Mouse (Mus musculus): ENCODE results near the gene Gm21974. TPM values are rescaled to one million over a fixed set of nuclear protein-coding genes. Genes with fewer than 3 reads are reported as not detected.
A peak's percentile ranks its signal among the peaks of the same experiment; 100 is the strongest.

The Gm21974 gene
- polyA plus RNA-seq, 1 experiment from 2014 or later = not detected

DNA sequence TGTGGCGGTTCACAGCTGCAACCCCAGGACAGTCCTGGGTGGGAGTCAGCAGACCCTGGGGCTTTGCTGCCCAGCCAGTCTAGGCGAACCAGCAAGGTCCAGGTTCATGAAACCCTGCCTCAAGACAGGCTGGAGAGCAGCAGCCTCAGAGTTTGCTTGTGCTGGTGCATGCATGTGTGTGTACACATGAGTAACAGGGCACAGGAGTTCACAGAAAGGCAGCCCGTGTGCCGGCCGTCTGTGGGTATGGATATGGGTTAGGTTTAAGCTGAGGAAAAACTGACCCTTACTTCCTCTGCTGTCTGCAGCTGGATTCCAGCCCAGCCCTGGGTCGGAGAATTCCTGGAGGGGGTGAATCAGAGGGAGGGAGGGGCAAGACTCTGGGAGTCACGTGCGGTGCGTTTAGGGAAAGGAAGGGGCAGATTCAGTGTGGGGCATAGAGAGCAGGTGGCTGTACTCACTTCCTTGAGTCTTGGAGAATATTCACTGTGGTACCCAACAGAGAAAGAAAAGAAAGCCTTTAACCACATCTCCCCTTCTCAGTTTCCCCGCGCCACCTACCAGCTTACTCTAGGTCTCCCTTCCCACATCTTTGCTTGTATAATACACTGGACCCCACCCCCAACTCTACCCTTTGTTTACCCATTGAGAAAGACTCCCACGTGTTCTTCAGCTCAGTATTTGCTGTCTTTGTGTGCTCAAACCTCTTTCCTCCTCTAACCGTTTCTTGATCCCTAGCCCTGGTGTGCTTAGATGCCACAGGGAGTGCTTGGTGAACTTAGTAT is 36.3 kb upstream of the Gm21974 start:
- Histone ChIP-seq H3K36me3 (ENCODE audit: control insufficient read depth, insufficient read depth, low read length) (0 out of 2 replicates have a peak, but pooled peaks cover 2% of the 10 kb centered on the region), H3K9me3 (ENCODE audit: control insufficient read depth, low read length) (no peaks in the 10 kb centered on the region), H3K4me3 (ENCODE audit: low read length) (peak overlapping the region; percentile 3; the same call in 1 of the 2 replicates), H3K27me3 (replicated peaks; ENCODE audit: control insufficient read depth, insufficient read depth, low read length) (no peaks in the 10 kb centered on the region), H3K27ac (ENCODE audit: low read length) (peak overlapping the region; percentile 80), H3K4me1 (ENCODE audit: control insufficient read depth, insufficient read depth, low read length) (peaks cover 51% of the 10 kb centered on the region), H3K9ac (ENCODE audit: low read depth, low read length) (peak overlapping the region; percentile 57), H3K4me2 (ENCODE audit: low read depth, low read length) (peak overlapping the region; percentile 24; the same call in 1 of the 2 replicates)
- 24% methylated on average over 13 of the region's 13 CpGs for WGBS
- peak; percentile 12; the same call in 1 of the 2 replicates for ATAC-seq

DNA sequence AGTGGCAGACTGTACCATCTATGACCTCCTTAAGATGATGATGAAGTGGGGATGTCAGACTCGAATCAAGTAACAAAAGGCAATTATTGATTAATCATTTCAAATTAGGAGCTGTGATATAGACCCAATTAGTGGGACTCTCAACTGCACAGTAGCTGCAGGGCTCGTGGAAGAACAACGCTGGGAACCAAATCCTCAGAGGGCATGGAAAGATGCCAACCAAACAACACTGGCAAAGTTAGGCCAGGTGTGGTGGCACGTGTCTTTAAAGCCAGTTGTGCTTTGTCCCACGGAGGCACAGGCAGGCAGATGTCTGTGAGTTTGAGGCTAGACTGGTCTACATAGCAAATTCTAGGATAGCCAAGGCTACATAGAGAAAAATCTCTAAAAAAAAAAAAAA is 35.4 kb upstream of the Gm21974 start:
- Histone ChIP-seq H3K27me3 (replicated peaks; ENCODE audit: control insufficient read depth, insufficient read depth, low read length) (no peaks in the 10 kb centered on the region), H3K27ac (ENCODE audit: low read length) (peak overlapping the region; percentile 64; the same call in 1 of the 2 replicates), H3K9ac (ENCODE audit: low read depth, low read length) (no peak overlapping the region), H3K9me3 (ENCODE audit: control insufficient read depth, low read length) (no peaks in the 10 kb centered on the region), H3K4me2 (ENCODE audit: low read depth, low read length) (peak overlapping the region; percentile 42), H3K36me3 (ENCODE audit: control insufficient read depth, insufficient read depth, low read length) (0 out of 2 replicates have a peak, but pooled peaks cover 3% of the 10 kb centered on the region), H3K4me1 (ENCODE audit: control insufficient read depth, insufficient read depth, low read length) (peaks cover 47% of the 10 kb centered on the region), H3K4me3 (ENCODE audit: low read length) (no peak overlapping the region)
- 72% methylated on average over 5 of the region's 5 CpGs for WGBS
- ATAC-seq = no peak

- Histone ChIP-seq H3K4me3 (ENCODE audit: low read length) (peak within 1 kb of the TSS; percentile 57), H3K9ac (ENCODE audit: low read depth, low read length) (peak within 1 kb of the TSS; percentile 75), H3K4me2 (ENCODE audit: low read depth, low read length) (peak within 1 kb of the TSS; percentile 42), H3K4me1 (ENCODE audit: control insufficient read depth, insufficient read depth, low read length) (peaks cover 47% of the 10 kb centered on the region), H3K27ac (ENCODE audit: low read length) (peak within 1 kb of the TSS; percentile 83), H3K9me3 (ENCODE audit: control insufficient read depth, low read length) (no peaks in the 10 kb centered on the region), H3K36me3 (ENCODE audit: control insufficient read depth, insufficient read depth, low read length) (0 out of 2 replicates have a peak, but pooled peaks cover 3% of the 10 kb centered on the region), H3K27me3 (replicated peaks; ENCODE audit: control insufficient read depth, insufficient read depth, low read length) (no peaks in the 10 kb centered on the region)
- ATAC-seq = peak; percentile 39
- WGBS = 11% methylated on average over 6 of the region's 6 CpGs
These were observed 34.7 kb upstream of the Gm21974 start, which contains the start of gene Prss8 for GRCm38 (mm10) chr7:127929923-127930322. Prss8 (minus strand) TSS chr7:127930104.

- Histone ChIP-seq H3K4me2 (ENCODE audit: low read depth, low read length) (peak overlapping the region; percentile 42), H3K9me3 (ENCODE audit: control insufficient read depth, low read length) (no peaks in the 10 kb centered on the region), H3K27me3 (replicated peaks; ENCODE audit: control insufficient read depth, insufficient read depth, low read length) (no peaks in the 10 kb centered on the region), H3K4me3 (ENCODE audit: low read length) (peak overlapping the region; percentile 57), H3K27ac (ENCODE audit: low read length) (peak overlapping the region; percentile 83), H3K9ac (ENCODE audit: low read depth, low read length) (peak overlapping the region; percentile 75), H3K36me3 (ENCODE audit: control insufficient read depth, insufficient read depth, low read length) (peaks cover 5% of the 10 kb centered on the region; the same call in 1 of the 2 replicates), H3K4me1 (ENCODE audit: control insufficient read depth, insufficient read depth, low read length) (peaks cover 45% of the 10 kb centered on the region)
- peak; percentile 18; the same call in 1 of the 2 replicates for ATAC-seq
- WGBS = 33% methylated on average over 5 of the region's 5 CpGs
These were observed 33.3 kb upstream of the Gm21974 start for GRCm38 (mm10) chr7:127928596-127928995.

GRCm38 (mm10) chr7:127927726-127928125 is 32.5 kb upstream of the Gm21974 start:
- peak overlapping the region; percentile 75 for H3K9ac ChIP-seq (ENCODE audit: low read depth, low read length)
- 81% methylated on average over 11 of the region's 11 CpGs for WGBS
- H3K4me2 ChIP-seq (ENCODE audit: low read depth, low read length) = peak overlapping the region; percentile 42
- H3K9me3 ChIP-seq (ENCODE audit: control insufficient read depth, low read length) = no peaks in the 10 kb centered on the region
- ATAC-seq = no peak
- H3K27ac ChIP-seq (ENCODE audit: low read length) = peak overlapping the region; percentile 83
- peaks cover 49% of the 10 kb centered on the region for H3K4me1 ChIP-seq (ENCODE audit: control insufficient read depth, insufficient read depth, low read length)
- H3K27me3 ChIP-seq (replicated peaks; ENCODE audit: control insufficient read depth, insufficient read depth, low read length) = no peaks in the 10 kb centered on the region
- H3K36me3 ChIP-seq (ENCODE audit: control insufficient read depth, insufficient read depth, low read length) = peaks cover 5% of the 10 kb centered on the region; the same call in 1 of the 2 replicates
- peak overlapping the region; percentile 57 for H3K4me3 ChIP-seq (ENCODE audit: low read length)

- WGBS = 68% methylated on average over 11 of the region's 11 CpGs
- ATAC-seq = 0 out of 2 replicates have a peak, but pooled peaks have one; percentile 7
These were observed 31.6 kb upstream of the Gm21974 start for GRCm38 (mm10) chr7:127926846-127927245.

GRCm38 (mm10) chr7:127926066-127926465 is 30.8 kb upstream of the Gm21974 start:
- Histone ChIP-seq H3K36me3 (ENCODE audit: control insufficient read depth, insufficient read depth, low read length) (peaks cover 5% of the 10 kb centered on the region; the same call in 1 of the 2 replicates), H3K4me3 (ENCODE audit: low read length) (peak overlapping the region; percentile 20; the same call in 1 of the 2 replicates), H3K9ac (ENCODE audit: low read depth, low read length) (peak overlapping the region; percentile 75), H3K27ac (ENCODE audit: low read length) (peak overlapping the region; percentile 83), H3K9me3 (ENCODE audit: control insufficient read depth, low read length) (no peaks in the 10 kb centered on the region), H3K4me1 (ENCODE audit: control insufficient read depth, insufficient read depth, low read length) (peaks cover 32% of the 10 kb centered on the region), H3K27me3 (replicated peaks; ENCODE audit: control insufficient read depth, insufficient read depth, low read length) (no peaks in the 10 kb centered on the region), H3K4me2 (ENCODE audit: low read depth, low read length) (peak overlapping the region; percentile 42)
- 64% methylated on average over 8 of the region's 8 CpGs for WGBS
- no peak for ATAC-seq

More at GRCm38 (mm10) chr7:127926846-127927245, 31.6 kb upstream of the Gm21974 start:
- Histone ChIP-seq H3K4me1 (ENCODE audit: control insufficient read depth, insufficient read depth, low read length) (peaks cover 40% of the 10 kb centered on the region), H3K9ac (ENCODE audit: low read depth, low read length) (peak overlapping the region; percentile 75), H3K36me3 (ENCODE audit: control insufficient read depth, insufficient read depth, low read length) (peaks cover 5% of the 10 kb centered on the region; the same call in 1 of the 2 replicates), H3K27ac (ENCODE audit: low read length) (peak overlapping the region; percentile 83), H3K4me3 (ENCODE audit: low read length) (peak overlapping the region; percentile 20), H3K9me3 (ENCODE audit: control insufficient read depth, low read length) (no peaks in the 10 kb centered on the region), H3K27me3 (replicated peaks; ENCODE audit: control insufficient read depth, insufficient read depth, low read length) (no peaks in the 10 kb centered on the region), H3K4me2 (ENCODE audit: low read depth, low read length) (peak overlapping the region; percentile 42)

- no peaks in the 10 kb centered on the region for H3K27me3 ChIP-seq (replicated peaks; ENCODE audit: control insufficient read depth, insufficient read depth, low read length)
- H3K36me3 ChIP-seq (ENCODE audit: control insufficient read depth, insufficient read depth, low read length) = peaks cover 5% of the 10 kb centered on the region; the same call in 1 of the 2 replicates
- H3K9ac ChIP-seq (ENCODE audit: low read depth, low read length) = 0 out of 2 replicates have a peak overlapping the region, but pooled peaks have one; percentile 21
- ATAC-seq = peak; percentile 74
- no peaks in the 10 kb centered on the region for H3K9me3 ChIP-seq (ENCODE audit: control insufficient read depth, low read length)
- no peak overlapping the region for H3K4me3 ChIP-seq (ENCODE audit: low read length)
- WGBS = 53% methylated on average over 5 of the region's 5 CpGs
- peaks cover 27% of the 10 kb centered on the region for H3K4me1 ChIP-seq (ENCODE audit: control insufficient read depth, insufficient read depth, low read length)
- peak overlapping the region; percentile 83 for H3K27ac ChIP-seq (ENCODE audit: low read length)
- peak overlapping the region; percentile 42; the same call in 1 of the 2 replicates for H3K4me2 ChIP-seq (ENCODE audit: low read depth, low read length)
These were observed 30.0 kb upstream of the Gm21974 start for GRCm38 (mm10) chr7:127925252-127925651.

GRCm38 (mm10) chr7:127923714-127924113 is 28.5 kb upstream of the Gm21974 start:
- 87% methylated on average over 5 of the region's 5 CpGs for WGBS
- H3K9ac ChIP-seq (ENCODE audit: low read depth, low read length) = no peak overlapping the region

More at GRCm38 (mm10) chr7:127923714-127924113, 28.5 kb upstream of the Gm21974 start:
- peaks cover 5% of the 10 kb centered on the region; the same call in 1 of the 2 replicates for H3K36me3 ChIP-seq (ENCODE audit: control insufficient read depth, insufficient read depth, low read length)
- peaks cover 26% of the 10 kb centered on the region for H3K4me1 ChIP-seq (ENCODE audit: control insufficient read depth, insufficient read depth, low read length)
- H3K4me2 ChIP-seq (ENCODE audit: low read depth, low read length) = no peak overlapping the region
- peak overlapping the region; percentile 54 for H3K27ac ChIP-seq (ENCODE audit: low read length)
- ATAC-seq = no peak
- no peaks in the 10 kb centered on the region for H3K9me3 ChIP-seq (ENCODE audit: control insufficient read depth, low read length)
- no peaks in the 10 kb centered on the region for H3K27me3 ChIP-seq (replicated peaks; ENCODE audit: control insufficient read depth, insufficient read depth, low read length)
- no peak overlapping the region for H3K4me3 ChIP-seq (ENCODE audit: low read length)
